Mouse (Mus musculus): ENCODE measurements at regions not wholly inside any gene's neighbourhood (a gene's known extent, or its start where the extent isn't known, plus 50 kb on each side); places are given as distances from the start of the nearest gene placed in this dataset.
"Not testable (repeated sequence)": the region's sequence is repeated elsewhere in the genome, so short reads cannot be mapped to it uniquely, and the experiment has no call there.

DNA sequence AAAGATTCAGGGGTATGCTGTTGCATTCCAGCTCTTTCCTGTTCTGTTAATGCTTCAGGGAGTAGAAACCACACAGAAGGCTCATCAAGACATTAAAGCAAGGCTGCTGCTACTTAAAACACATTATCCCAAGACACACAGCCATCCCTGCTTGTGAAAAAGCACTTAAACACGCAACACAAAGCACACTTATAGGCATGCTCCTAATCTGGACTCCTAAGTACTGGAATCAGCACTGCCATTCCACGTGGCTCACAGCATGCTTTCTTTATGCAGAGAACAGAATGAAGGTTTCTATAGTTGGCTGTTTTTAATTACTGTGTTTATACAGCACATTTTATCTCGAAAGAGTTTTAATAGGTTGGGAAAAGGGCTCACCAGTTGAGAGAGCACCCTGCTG lies 233.2 kb upstream of the Anxa10 start:
- H3K9me3 ChIP-seq, result no peaks in the 10 kb centered on the region
- no peaks in the 10 kb centered on the region for H3K36me3 ChIP-seq
- H3K27ac ChIP-seq, result no peak overlapping the region
- no peak overlapping the region for H3K4me2 ChIP-seq (replicated peaks)
- no peaks in the 10 kb centered on the region for H3K27me3 ChIP-seq
- H3K9ac ChIP-seq, result no peak overlapping the region
- ATAC-seq (ENCODE audit: low FRiP score, low read depth), result peak; percentile 51; the same call in 1 of the 2 replicates
- 11% methylated on average over 3 of the region's 3 CpGs for WGBS
- H3K4me1 ChIP-seq, result no peaks in the 10 kb centered on the region
- no peak overlapping the region for H3K4me3 ChIP-seq

GRCm38 (mm10) chr8:62343931-62344330 lies 221.0 kb upstream of the Anxa10 start:
- ATAC-seq (ENCODE audit: low FRiP score, low read depth); H3K36me3 ChIP-seq; H3K27me3 ChIP-seq; H3K4me2 ChIP-seq (replicated peaks); H3K9me3 ChIP-seq; H3K4me3 ChIP-seq; H3K9ac ChIP-seq; H3K27ac ChIP-seq; H3K4me1 ChIP-seq: not testable (repeated sequence)
- WGBS, result 90% methylated on average over 13 of the region's 13 CpGs
